Mouse (Mus musculus) forebrain, embryonic 11.5 days (tissue): ENCODE results near the gene Dtnb. TPM values are rescaled to one million over a fixed set of nuclear protein-coding genes. Genes with fewer than 3 reads are reported as not detected.
A peak's percentile ranks its signal among the peaks of the same experiment; 100 is the strongest.

Experiments used
- ATAC-seq: fragments of 200-750 bp; cut with Nextera tagmentation; replicated peaks from 2 replicates; pipeline ENCODE4 v1.8.0; 2017; ENCODE audit warnings: moderate TSS enrichment; ENCODE audit not compliant: low FRiP score
- DNase-seq: peaks from one replicate; pipeline ENCODE4 v3.0.0-alpha.2; 2017; ENCODE audit warnings: low spot score
- H3K27ac ChIP-seq: fragments of 300-500 bp; sonication (generic); 2 replicates; pipeline ENCODE4 v1.5.1; 2014; ENCODE audit warnings: low read depth, low read length
- H3K27me3 ChIP-seq: fragments of 300-500 bp; sonication (generic); 2 replicates; pipeline ENCODE4 v1.6.1; 2014; ENCODE audit warnings: mild to moderate bottlenecking, low read length, mixed read lengths; ENCODE audit not compliant: control insufficient read depth, insufficient read depth
- H3K36me3 ChIP-seq: fragments of 300-500 bp; sonication (generic); 2 replicates; pipeline ENCODE4 v1.6.1; 2014; ENCODE audit warnings: mild to moderate bottlenecking, low read length, moderate library complexity, mixed read lengths; ENCODE audit not compliant: control insufficient read depth, insufficient read depth
- H3K4me1 ChIP-seq: fragments of 300-500 bp; sonication (generic); replicated peaks from 2 replicates; pipeline ENCODE4 v1.6.1; 2014; ENCODE audit warnings: low read length, mixed read lengths; ENCODE audit not compliant: control insufficient read depth, insufficient read depth
- H3K4me2 ChIP-seq: fragments of 300-500 bp; sonication (generic); 2 replicates; pipeline ENCODE4 v1.6.1; 2014; ENCODE audit warnings: low read depth, mild to moderate bottlenecking, low read length, moderate library complexity, mixed read lengths; ENCODE audit not compliant: severe bottlenecking
- H3K4me3 ChIP-seq: fragments of 300-500 bp; sonication (generic); 2 replicates; pipeline ENCODE4 v1.5.1; 2014; ENCODE audit warnings: low read depth, low read length
- H3K9ac ChIP-seq: fragments of 300-500 bp; sonication (generic); 2 replicates; pipeline ENCODE4 v1.6.1; 2014; ENCODE audit warnings: low read length
- H3K9me3 ChIP-seq: fragments of 300-500 bp; sonication (generic); 2 replicates; pipeline ENCODE4 v1.6.1; 2016; ENCODE audit warnings: low read length, mixed read lengths; ENCODE audit not compliant: control insufficient read depth
- WGBS: fragments of 180-500 bp; shearing (Covaris S2); extraction: QIAGEN DNeasy Blood & Tissue Kit; methylation state at CpG from one replicate; pipeline ENCODE4 v1.1.7; 2014; 5-methylcytosine and 5-hydroxymethylcytosine counted together
- polyA plus RNA-seq: library from polyadenylated mRNA; unstranded; fragments of >200 nt; fragmentation: Nextera tagmentation; extraction: Ambion mirVana; gene quantifications from 2 replicates; pipeline ENCODE4 v1.2.1, GENCODE M21; 2014

The Dtnb gene
- polyA plus RNA-seq, 1 experiment from 2014 or later = 37.8 TPM

DNA sequence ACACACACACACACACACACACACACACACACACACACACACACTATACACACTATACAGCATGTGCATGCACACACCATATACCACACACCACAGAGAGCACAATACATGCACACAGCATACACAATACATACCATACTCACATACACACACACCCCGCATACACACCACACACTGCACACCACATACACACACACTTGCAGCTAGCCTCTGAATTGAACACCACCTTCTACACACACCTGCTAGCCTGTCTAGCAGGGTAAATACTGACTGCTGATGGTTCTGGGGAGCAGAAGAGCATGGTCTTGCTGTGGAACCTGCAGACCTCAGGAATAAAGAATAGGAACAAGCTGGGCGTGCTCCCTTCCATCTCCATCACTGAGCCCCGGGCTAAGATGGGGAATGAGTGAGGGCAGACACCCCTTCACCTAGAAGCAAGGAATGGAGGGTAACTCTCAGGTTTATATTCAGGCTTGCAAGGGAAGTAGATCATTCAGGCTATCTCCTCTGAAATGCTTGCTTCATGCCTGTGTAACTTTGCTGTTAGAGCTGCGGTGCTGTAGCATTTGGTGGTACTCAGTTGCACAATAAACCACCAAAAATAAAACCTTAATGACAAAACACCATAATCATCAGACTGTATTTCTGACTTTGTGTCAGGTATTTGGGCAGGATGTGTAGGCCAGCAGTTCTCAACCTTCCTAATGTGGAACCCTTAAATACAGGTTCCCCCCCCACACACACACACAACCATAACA is 87.6 kb downstream of the Dtnb start:
- ATAC-seq = no peak
- Histone ChIP-seq H3K4me2 (no peak overlapping the region), H3K27ac (no peak overlapping the region), H3K4me3 (no peak overlapping the region), H3K36me3 (no peaks in the 10 kb centered on the region), H3K27me3 (no peaks in the 10 kb centered on the region), H3K9me3 (no peaks in the 10 kb centered on the region), H3K9ac (no peak overlapping the region), H3K4me1 (no peaks in the 10 kb centered on the region; the same call in 1 of the 2 replicates)
- no peak for DNase-seq
- 88% methylated on average over 4 of the region's 4 CpGs for WGBS

DNA sequence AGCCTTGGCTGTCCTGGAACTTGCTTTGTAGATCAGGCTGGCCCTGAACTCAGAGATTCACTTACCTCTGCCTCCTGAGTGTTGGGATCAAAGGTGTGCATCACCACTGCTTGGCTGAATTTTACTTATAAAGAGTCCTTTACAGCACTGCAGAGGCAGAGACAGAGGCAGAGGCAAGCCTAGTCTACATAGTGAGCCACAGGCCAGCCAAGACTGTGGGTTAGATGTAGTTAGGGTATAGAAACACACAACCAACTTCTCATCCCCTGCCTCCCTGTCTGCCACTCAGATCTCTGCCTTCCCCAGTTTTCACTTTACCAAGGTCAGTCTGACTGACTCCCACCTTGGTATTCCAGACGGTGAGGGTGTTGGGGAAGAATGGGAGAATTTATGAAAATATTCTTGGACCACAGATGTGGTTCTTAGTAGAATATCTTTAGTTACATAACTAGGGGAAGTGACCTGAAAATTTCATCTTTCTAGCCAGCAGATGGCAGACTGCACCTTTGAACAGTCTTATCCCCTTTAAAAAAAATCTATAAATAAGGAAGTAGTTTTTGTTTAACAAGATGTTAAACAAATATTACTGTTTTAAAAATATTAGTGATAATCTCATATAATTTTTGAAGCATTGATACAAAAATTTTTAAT is 88.9 kb downstream of the Dtnb start:
- 87% methylated on average over 1 of the region's 1 CpGs for WGBS
- Histone ChIP-seq H3K9me3 (no peaks in the 10 kb centered on the region), H3K9ac (no peak overlapping the region), H3K27ac (no peak overlapping the region), H3K36me3 (no peaks in the 10 kb centered on the region), H3K4me3 (no peak overlapping the region), H3K27me3 (no peaks in the 10 kb centered on the region), H3K4me1 (no peaks in the 10 kb centered on the region; the same call in 1 of the 2 replicates), H3K4me2 (no peak overlapping the region)
- no peak for DNase-seq
- no peak for ATAC-seq

- Histone ChIP-seq H3K4me1 (no peaks in the 10 kb centered on the region; the same call in 1 of the 2 replicates), H3K27ac (no peak overlapping the region), H3K4me3 (no peak overlapping the region), H3K9me3 (no peaks in the 10 kb centered on the region), H3K9ac (peak overlapping the region; percentile 8; the same call in 1 of the 2 replicates), H3K27me3 (no peaks in the 10 kb centered on the region), H3K36me3 (no peaks in the 10 kb centered on the region), H3K4me2 (no peak overlapping the region)
- DNase-seq = no peak
- no peak for ATAC-seq
Measured at GRCm38 (mm10) chr12:3662660-3663059, 90.5 kb downstream of the Dtnb start.

DNA sequence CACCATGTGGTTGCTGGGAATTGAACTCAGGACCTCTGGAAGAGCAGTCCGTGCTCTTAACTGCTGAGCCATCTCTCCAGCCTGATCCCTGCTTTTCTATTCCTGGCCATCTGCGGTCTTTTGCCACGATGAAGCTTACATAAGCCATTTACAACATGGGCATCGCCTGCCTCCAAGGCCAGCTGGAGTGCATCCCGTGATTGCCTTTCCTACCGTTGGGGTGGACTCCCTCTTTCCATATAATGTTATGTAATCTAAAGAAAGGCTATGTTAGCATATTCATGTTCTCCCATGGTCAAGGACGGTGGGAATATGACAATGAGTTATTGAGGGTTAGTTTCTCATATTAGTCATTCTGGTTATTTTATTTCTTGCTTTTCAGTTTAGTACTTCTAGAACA is 91.2 kb downstream of the Dtnb start:
- Histone ChIP-seq H3K9ac (no peak overlapping the region), H3K9me3 (no peaks in the 10 kb centered on the region), H3K27ac (no peak overlapping the region), H3K36me3 (no peaks in the 10 kb centered on the region), H3K27me3 (no peaks in the 10 kb centered on the region), H3K4me3 (no peak overlapping the region), H3K4me2 (no peak overlapping the region), H3K4me1 (no peaks in the 10 kb centered on the region; the same call in 1 of the 2 replicates)
- 95% methylated on average over 7 of the region's 7 CpGs for WGBS
- DNase-seq = no peak
- no peak for ATAC-seq

DNA sequence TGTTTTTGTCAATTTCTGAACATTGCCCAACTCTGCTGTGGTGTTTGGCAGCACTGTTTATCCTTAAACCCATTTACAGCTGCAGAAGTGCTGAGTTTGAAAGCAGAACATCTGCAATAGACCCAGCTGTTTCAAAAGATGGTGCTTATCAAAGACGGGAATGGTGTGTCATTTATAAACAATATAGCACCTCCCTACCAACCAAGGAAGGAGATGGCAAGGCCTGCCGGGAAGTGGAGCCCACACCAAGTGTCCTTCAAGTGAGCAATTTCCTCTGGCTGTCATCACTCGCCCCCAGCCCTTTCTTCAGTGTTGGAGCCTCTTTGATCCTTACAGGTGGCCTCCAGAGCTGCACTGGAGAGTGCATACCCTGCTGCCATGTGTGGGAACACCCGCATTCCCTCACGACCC is 97.8 kb downstream of the Dtnb start:
- 59% methylated on average over 5 of the region's 5 CpGs for WGBS
- H3K4me1 ChIP-seq = no peaks in the 10 kb centered on the region
- DNase-seq (no peak), ATAC-seq (no peak)
- H3K27ac ChIP-seq = no peak overlapping the region
- H3K4me2 ChIP-seq = no peak overlapping the region
- no peak overlapping the region for H3K9ac ChIP-seq
- no peaks in the 10 kb centered on the region for H3K9me3 ChIP-seq
- no peaks in the 10 kb centered on the region for H3K27me3 ChIP-seq
- H3K36me3 ChIP-seq = no peaks in the 10 kb centered on the region
- H3K4me3 ChIP-seq = no peak overlapping the region

DNA sequence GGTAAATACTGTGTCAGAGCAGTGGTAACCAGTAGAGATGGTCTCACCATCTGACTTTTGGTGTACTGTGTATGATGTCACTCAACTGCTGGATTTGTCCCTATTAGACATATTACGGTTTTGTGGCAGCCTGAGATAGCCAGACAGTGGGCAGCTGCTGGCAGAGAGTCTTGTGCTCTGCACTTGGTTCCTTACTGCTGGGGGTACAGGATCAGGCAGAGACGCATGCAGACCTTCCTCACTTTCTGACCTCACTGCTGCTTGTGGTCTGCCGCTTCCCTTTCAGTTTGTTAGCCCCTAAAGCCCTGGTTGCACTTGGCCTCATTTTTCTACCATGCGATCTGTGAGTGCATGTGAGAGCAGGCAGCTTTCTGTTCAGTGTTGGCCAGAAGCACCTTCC is 98.9 kb downstream of the Dtnb start:
- ATAC-seq (no peak), DNase-seq (no peak)
- H3K4me1 ChIP-seq = no peaks in the 10 kb centered on the region
- H3K27ac ChIP-seq = no peak overlapping the region
- H3K9ac ChIP-seq = no peak overlapping the region
- H3K27me3 ChIP-seq = no peaks in the 10 kb centered on the region
- no peaks in the 10 kb centered on the region for H3K36me3 ChIP-seq
- H3K4me3 ChIP-seq = no peak overlapping the region
- H3K9me3 ChIP-seq = no peaks in the 10 kb centered on the region
- H3K4me2 ChIP-seq = no peak overlapping the region
- 88% methylated on average over 4 of the region's 4 CpGs for WGBS

DNA sequence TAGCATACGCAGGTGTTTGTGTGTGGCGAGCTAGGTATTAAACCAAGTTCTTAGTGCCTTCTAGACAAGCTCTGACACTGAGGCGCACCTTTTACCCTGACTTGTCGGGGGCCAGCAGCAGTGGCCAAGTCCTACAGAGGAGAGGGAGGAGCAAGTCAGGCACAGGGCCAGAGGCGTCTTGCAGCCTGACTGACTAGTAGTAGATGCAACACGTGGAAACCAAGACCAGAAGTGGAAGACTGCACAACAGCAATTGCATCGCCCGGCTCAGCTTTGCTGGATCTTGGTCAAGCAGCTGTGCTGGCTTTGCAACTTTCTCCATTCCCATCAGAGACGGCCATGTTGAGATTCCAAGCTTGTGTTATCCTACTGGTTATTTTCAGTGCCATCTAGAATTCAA is 100.6 kb downstream of the Dtnb start:
- H3K9ac ChIP-seq = no peak overlapping the region
- ATAC-seq (no peak), DNase-seq (no peak)
- H3K4me3 ChIP-seq = no peak overlapping the region
- H3K9me3 ChIP-seq = no peaks in the 10 kb centered on the region
- no peak overlapping the region for H3K27ac ChIP-seq
- no peaks in the 10 kb centered on the region for H3K4me1 ChIP-seq
- no peaks in the 10 kb centered on the region for H3K27me3 ChIP-seq
- no peaks in the 10 kb centered on the region for H3K36me3 ChIP-seq
- H3K4me2 ChIP-seq = no peak overlapping the region
- 90% methylated on average over 9 of the region's 9 CpGs for WGBS

GRCm38 (mm10) chr12:3673886-3674285 is 101.7 kb downstream of the Dtnb start:
- no peaks in the 10 kb centered on the region for H3K9me3 ChIP-seq
- no peak overlapping the region for H3K9ac ChIP-seq
- no peak overlapping the region for H3K4me2 ChIP-seq
- no peaks in the 10 kb centered on the region for H3K36me3 ChIP-seq
- no peak for ATAC-seq
- no peaks in the 10 kb centered on the region for H3K4me1 ChIP-seq
- H3K4me3 ChIP-seq = no peak overlapping the region
- 77% methylated on average over 8 of the region's 8 CpGs for WGBS
- no peaks in the 10 kb centered on the region for H3K27me3 ChIP-seq
- H3K27ac ChIP-seq = no peak overlapping the region
- no peak for DNase-seq

DNA sequence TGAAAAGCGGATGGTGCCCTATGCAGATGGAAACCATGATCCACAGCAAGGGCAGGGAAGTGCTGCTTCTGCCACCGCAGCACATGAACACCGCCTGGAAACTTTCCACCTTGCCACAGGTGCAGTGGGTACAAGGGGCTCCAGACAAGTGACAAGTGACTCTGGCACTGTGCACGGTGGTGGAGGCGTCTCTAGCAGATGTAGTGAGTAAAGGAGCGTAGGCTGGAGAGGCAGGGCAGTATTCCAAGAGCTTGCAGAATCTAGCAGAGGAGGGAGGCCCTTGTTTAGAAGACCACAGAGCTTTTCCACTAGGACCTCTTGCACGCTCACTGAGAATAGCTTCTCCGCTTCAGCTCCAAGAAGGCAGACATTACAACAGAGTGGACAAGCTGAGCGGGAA is 102.7 kb downstream of the Dtnb start:
- Histone ChIP-seq H3K27me3 (no peaks in the 10 kb centered on the region), H3K4me3 (no peak overlapping the region), H3K36me3 (no peaks in the 10 kb centered on the region), H3K4me2 (no peak overlapping the region), H3K9me3 (no peaks in the 10 kb centered on the region), H3K9ac (no peak overlapping the region), H3K27ac (no peak overlapping the region), H3K4me1 (no peaks in the 10 kb centered on the region)
- 94% methylated on average over 9 of the region's 9 CpGs for WGBS
- DNase-seq (no peak), ATAC-seq (no peak)
